Mouse (Mus musculus) heart, adult 2 months (tissue): ENCODE measurements around the gene Slc1a6.

ENCODE experiments used
- CTCF ChIP-seq: fragments of 200-600 bp; IDR thresholded peaks from 2 replicates; pipeline ENCODE4 v1.8.1; 2022; ENCODE audit warnings: antibody characterized with exemption, mild to moderate bottlenecking, moderate library complexity
- POLR2A ChIP-seq: fragments of 200-500 bp; IDR thresholded peaks from 2 replicates; pipeline ENCODE4 v1.6.1; 2011; ENCODE audit warnings: mild to moderate bottlenecking, low read depth, low read length, control low read depth; ENCODE audit not compliant: insufficient read depth

DNA sequence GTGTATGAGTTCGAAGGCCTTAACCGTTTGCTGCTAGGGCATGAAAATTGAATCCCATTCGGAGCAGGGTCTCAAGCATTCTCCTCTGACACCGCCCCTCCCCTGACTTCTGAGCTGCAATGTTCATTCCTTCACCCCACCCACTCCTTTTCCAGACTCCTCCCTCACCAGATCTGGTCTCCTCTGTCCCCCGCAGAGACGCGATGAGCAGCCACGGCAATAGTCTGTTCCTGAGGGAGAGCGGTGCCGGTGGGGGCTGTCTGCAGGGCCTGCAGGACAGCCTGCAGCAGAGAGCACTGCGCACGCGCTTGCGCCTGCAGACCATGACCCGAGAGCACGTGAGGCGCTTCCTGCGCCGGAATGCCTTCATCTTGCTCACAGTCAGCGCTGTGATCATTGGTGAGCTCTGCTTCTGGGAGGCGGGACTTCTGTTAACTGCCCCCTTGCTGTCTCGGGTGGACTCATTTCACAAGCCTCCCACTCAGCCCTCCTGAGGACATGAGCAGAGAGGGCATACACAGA lies 7.3 kb downstream of the Slc1a6 start:
- TF ChIP-seq POLR2A (0 out of 2 replicates have a peak, but pooled peaks have one; percentile 17), CTCF (no peak)
